Mouse (Mus musculus): ENCODE data around the gene Ebf1.
A peak's percentile ranks its signal among the peaks of the same experiment; 100 is the strongest.

Gene Ebf1

GRCm38 (mm10) chr11:44833351-44833996 is 216.4 kb downstream of the Ebf1 start:
- no peak for DNase-seq (ENCODE audit: low spot score in 2 of 2)

GRCm38 (mm10) chr11:44835166-44835565 is 218.0 kb downstream of the Ebf1 start:
- DNase-seq (ENCODE audit: low spot score in 2 of 2) = no peak

GRCm38 (mm10) chr11:44837592-44837991 is 220.5 kb downstream of the Ebf1 start:
- DNase-seq (ENCODE audit: low spot score in 2 of 2) = no peak

- no peak for DNase-seq (ENCODE audit: low spot score in 2 of 2)
Measured at GRCm38 (mm10) chr11:44841127-44842056, 224.3 kb downstream of the Ebf1 start.

- no peak for DNase-seq (ENCODE audit: low spot score in 2 of 2)
Measured at GRCm38 (mm10) chr11:44851874-44852273, 234.8 kb downstream of the Ebf1 start.

GRCm38 (mm10) chr11:44852921-44853320 is 235.8 kb downstream of the Ebf1 start:
- no peak for DNase-seq (ENCODE audit: low spot score in 2 of 2)

GRCm38 (mm10) chr11:44854496-44854895 is 237.4 kb downstream of the Ebf1 start:
- peak in 1 of 2 experiments; percentile 22 for DNase-seq (ENCODE audit: low spot score in 2 of 2)

GRCm38 (mm10) chr11:44861108-44861507 is 244.0 kb downstream of the Ebf1 start:
- DNase-seq (ENCODE audit: low spot score in 2 of 2) = no peak

- DNase-seq (ENCODE audit: low spot score in 2 of 2) = no peak
Measured at GRCm38 (mm10) chr11:44863910-44864309, 246.8 kb downstream of the Ebf1 start.

GRCm38 (mm10) chr11:44866476-44867149 is 249.5 kb downstream of the Ebf1 start:
- no peak for DNase-seq (ENCODE audit: low spot score in 2 of 2)

GRCm38 (mm10) chr11:44867433-44867832 is 250.3 kb downstream of the Ebf1 start:
- DNase-seq (ENCODE audit: low spot score in 2 of 2) = no peak

- DNase-seq (ENCODE audit: low spot score in 2 of 2) = no peak
Measured at GRCm38 (mm10) chr11:44873876-44874275, 256.8 kb downstream of the Ebf1 start.

GRCm38 (mm10) chr11:44875171-44875570 is 258.1 kb downstream of the Ebf1 start:
- no peak for DNase-seq (ENCODE audit: low spot score in 2 of 2)

- DNase-seq (ENCODE audit: low spot score in 2 of 2) = no peak
Measured at GRCm38 (mm10) chr11:44881056-44881683, 264.1 kb downstream of the Ebf1 start.

GRCm38 (mm10) chr11:44882476-44882970 is 265.4 kb downstream of the Ebf1 start:
- DNase-seq (ENCODE audit: low spot score in 2 of 2) = no peak

GRCm38 (mm10) chr11:44884337-44884736 is 267.2 kb downstream of the Ebf1 start:
- DNase-seq (ENCODE audit: low spot score in 2 of 2) = no peak

GRCm38 (mm10) chr11:44886897-44887296 is 269.8 kb downstream of the Ebf1 start:
- no peak for DNase-seq (ENCODE audit: low spot score in 2 of 2)

GRCm38 (mm10) chr11:44887691-44888090 is 270.6 kb downstream of the Ebf1 start:
- DNase-seq (ENCODE audit: low spot score in 2 of 2) = no peak

- no peak for DNase-seq (ENCODE audit: low spot score in 2 of 2)
Measured at GRCm38 (mm10) chr11:44888390-44888789, 271.3 kb downstream of the Ebf1 start.

- no peak for DNase-seq (ENCODE audit: low spot score in 2 of 2)
Measured at GRCm38 (mm10) chr11:44892814-44893521, 275.9 kb downstream of the Ebf1 start.

- DNase-seq (ENCODE audit: low spot score in 2 of 2) = no peak
Measured at GRCm38 (mm10) chr11:44893986-44894385, 276.9 kb downstream of the Ebf1 start.

All from urinary bladder, postnatal 36 days (tissue).